Mouse (Mus musculus) forebrain, embryonic 15.5 days (tissue): ENCODE data around the gene Nudt2. TPM values are rescaled to one million over a fixed set of nuclear protein-coding genes. Genes with fewer than 3 reads are reported as not detected.
A peak's percentile ranks its signal among the peaks of the same experiment; 100 is the strongest.

Source experiments
- ATAC-seq: fragments of 200-750 bp; cut with Nextera tagmentation; replicated peaks from 2 replicates; pipeline ENCODE4 v1.8.0; 2017; ENCODE audit warnings: mild to moderate bottlenecking, moderate TSS enrichment, moderate library complexity
- H3K27ac ChIP-seq: fragments of 300-500 bp; sonication (generic); replicated peaks from 2 replicates; pipeline ENCODE4 v1.5.1; 2015; ENCODE audit warnings: mild to moderate bottlenecking, inconsistent platforms
- H3K27me3 ChIP-seq: fragments of 300-500 bp; sonication (generic); 2 replicates; pipeline ENCODE4 v1.6.1; 2015; ENCODE audit warnings: inconsistent platforms
- H3K36me3 ChIP-seq: fragments of 300-500 bp; sonication (generic); 2 replicates; pipeline ENCODE4 v1.6.1; 2015; ENCODE audit warnings: mild to moderate bottlenecking, inconsistent platforms
- H3K4me1 ChIP-seq: fragments of 300-500 bp; sonication (generic); 2 replicates; pipeline ENCODE4 v1.6.1; 2015; ENCODE audit warnings: inconsistent platforms
- H3K4me2 ChIP-seq: fragments of 300-500 bp; sonication (generic); replicated peaks from 2 replicates; pipeline ENCODE4 v1.6.1; 2015; ENCODE audit warnings: mild to moderate bottlenecking, inconsistent platforms
- H3K4me3 ChIP-seq: fragments of 300-500 bp; sonication (generic); 2 replicates; pipeline ENCODE4 v1.5.1; 2015; ENCODE audit warnings: mild to moderate bottlenecking, inconsistent platforms
- H3K9ac ChIP-seq: fragments of 300-500 bp; sonication (generic); replicated peaks from 2 replicates; pipeline ENCODE4 v1.6.1; 2015; ENCODE audit warnings: mild to moderate bottlenecking, inconsistent platforms
- H3K9me3 ChIP-seq: fragments of 300-500 bp; sonication (generic); 2 replicates; pipeline ENCODE4 v1.6.1; 2016; ENCODE audit warnings: inconsistent platforms
- WGBS: fragments of 180-500 bp; shearing (Covaris S2); methylation state at CpG from one replicate; pipeline ENCODE4 v1.1.7; 2015; ENCODE audit warnings: mixed read lengths; 5-methylcytosine and 5-hydroxymethylcytosine counted together
- polyA plus RNA-seq: library from polyadenylated mRNA; unstranded; fragments of >200 nt; fragmentation: Nextera tagmentation; extraction: Ambion mirVana; gene quantifications from 2 replicates; pipeline ENCODE4 v1.2.1, GENCODE M21; 2015

Gene Nudt2
- polyA plus RNA-seq, 1 experiment from 2014 or later, result 66.8 TPM

- peak; percentile 23 for ATAC-seq
- peak overlapping the region; percentile 72 for H3K4me2 ChIP-seq
- H3K27me3 ChIP-seq, result peaks cover 2% of the 10 kb centered on the region; the same call in 1 of the 2 replicates
- no peaks in the 10 kb centered on the region for H3K36me3 ChIP-seq
- H3K9ac ChIP-seq, result peak overlapping the region; percentile 67
- peak overlapping the region; percentile 72 for H3K27ac ChIP-seq
- H3K9me3 ChIP-seq, result no peaks in the 10 kb centered on the region
- WGBS, result 1% methylated on average over 22 of the region's 22 CpGs
- H3K4me1 ChIP-seq, result peaks cover 26% of the 10 kb centered on the region
- peak overlapping the region; percentile 53 for H3K4me3 ChIP-seq
Observed at GRCm38 (mm10) chr4:41507326-41507924, 42.5 kb downstream of the Nudt2 start.

- H3K27ac ChIP-seq, result no peak overlapping the region
Observed at GRCm38 (mm10) chr4:41507998-41508397, 43.0 kb downstream of the Nudt2 start.

GRCm38 (mm10) chr4:41513309-41513708 lies 48.4 kb downstream of the Nudt2 start:
- 0 out of 2 replicates have a peak overlapping the region, but pooled peaks have one; percentile 31 for H3K27ac ChIP-seq
- 14% methylated on average over 4 of the region's 4 CpGs for WGBS
- H3K27me3 ChIP-seq, result no peaks in the 10 kb centered on the region
- H3K4me3 ChIP-seq, result no peak overlapping the region
- no peaks in the 10 kb centered on the region for H3K36me3 ChIP-seq
- H3K9me3 ChIP-seq, result no peaks in the 10 kb centered on the region
- H3K4me2 ChIP-seq, result no peak overlapping the region
- peak; percentile 55; the same call in 1 of the 2 replicates for ATAC-seq
- H3K9ac ChIP-seq, result no peak overlapping the region
- peaks cover 6% of the 10 kb centered on the region for H3K4me1 ChIP-seq

More at GRCm38 (mm10) chr4:41507998-41508397, 43.0 kb downstream of the Nudt2 start:
- Histone ChIP-seq H3K4me3 (no peak overlapping the region), H3K9ac (peak overlapping the region; percentile 67; the same call in 1 of the 2 replicates), H3K36me3 (no peaks in the 10 kb centered on the region), H3K9me3 (no peaks in the 10 kb centered on the region), H3K4me2 (peak overlapping the region; percentile 72; the same call in 1 of the 2 replicates), H3K27me3 (no peaks in the 10 kb centered on the region), H3K4me1 (peaks cover 20% of the 10 kb centered on the region)
- ATAC-seq, result no peak
- WGBS, result 49% methylated on average over 7 of the region's 7 CpGs

- ATAC-seq, result no peak
- Histone ChIP-seq H3K4me3 (no peak overlapping the region), H3K27ac (0 out of 2 replicates have a peak overlapping the region, but pooled peaks have one; percentile 31), H3K9ac (no peak overlapping the region), H3K4me1 (peaks cover 6% of the 10 kb centered on the region), H3K27me3 (no peaks in the 10 kb centered on the region), H3K4me2 (no peak overlapping the region), H3K36me3 (no peaks in the 10 kb centered on the region), H3K9me3 (no peaks in the 10 kb centered on the region)
- 26% methylated on average over 8 of the region's 8 CpGs for WGBS
Observed at GRCm38 (mm10) chr4:41513714-41514113, 48.8 kb downstream of the Nudt2 start.

GRCm38 (mm10) chr4:41517233-41517632 lies 52.3 kb downstream of the Nudt2 start, which contains the start of gene 1110017D15Rik:
Gene 1110017D15Rik, minus strand, starts transcription at chr4:41517333.
- Histone ChIP-seq H3K9me3 (no peaks in the 10 kb centered on the region), H3K27me3 (no peaks in the 10 kb centered on the region), H3K27ac (no peak within 1 kb of the TSS), H3K4me2 (no peak within 1 kb of the TSS), H3K9ac (no peak within 1 kb of the TSS), H3K36me3 (no peaks in the 10 kb centered on the region), H3K4me3 (no peak within 1 kb of the TSS), H3K4me1 (peaks cover 8% of the 10 kb centered on the region)
- 97% methylated on average over 2 of the region's 2 CpGs for WGBS
- ATAC-seq, result no peak

- H3K9me3 ChIP-seq, result no peaks in the 10 kb centered on the region
- H3K36me3 ChIP-seq, result no peaks in the 10 kb centered on the region
- no peaks in the 10 kb centered on the region for H3K27me3 ChIP-seq
- no peak overlapping the region for H3K4me3 ChIP-seq
- no peak overlapping the region for H3K27ac ChIP-seq
- 77% methylated on average over 7 of the region's 7 CpGs for WGBS
- H3K4me2 ChIP-seq, result no peak overlapping the region
- H3K4me1 ChIP-seq, result peaks cover 8% of the 10 kb centered on the region
- ATAC-seq, result no peak
- no peak overlapping the region for H3K9ac ChIP-seq
Observed at GRCm38 (mm10) chr4:41518349-41518748, 53.4 kb downstream of the Nudt2 start.

- no peak for ATAC-seq
- no peak overlapping the region for H3K4me3 ChIP-seq
- no peaks in the 10 kb centered on the region for H3K36me3 ChIP-seq
- WGBS, result 96% methylated on average over 5 of the region's 5 CpGs
- H3K4me1 ChIP-seq, result peaks cover 6% of the 10 kb centered on the region; the same call in 1 of the 2 replicates
- no peak overlapping the region for H3K27ac ChIP-seq
- H3K9ac ChIP-seq, result no peak overlapping the region
- H3K9me3 ChIP-seq, result no peaks in the 10 kb centered on the region
- H3K27me3 ChIP-seq, result no peaks in the 10 kb centered on the region
- H3K4me2 ChIP-seq, result no peak overlapping the region
Observed at GRCm38 (mm10) chr4:41519195-41519594, 54.2 kb downstream of the Nudt2 start.

- Histone ChIP-seq H3K27me3 (no peaks in the 10 kb centered on the region), H3K4me2 (no peak overlapping the region), H3K9me3 (no peaks in the 10 kb centered on the region), H3K9ac (no peak overlapping the region), H3K4me3 (no peak overlapping the region), H3K4me1 (peaks cover 6% of the 10 kb centered on the region; the same call in 1 of the 2 replicates), H3K36me3 (no peaks in the 10 kb centered on the region), H3K27ac (no peak overlapping the region)
- ATAC-seq, result no peak
- 49% methylated on average over 14 of the region's 14 CpGs for WGBS
Observed at GRCm38 (mm10) chr4:41520641-41521040, 55.7 kb downstream of the Nudt2 start.

- WGBS, result 35% methylated on average over 6 of the region's 6 CpGs
Observed at GRCm38 (mm10) chr4:41522136-41522535, 57.2 kb downstream of the Nudt2 start.

GRCm38 (mm10) chr4:41522788-41523187 lies 57.8 kb downstream of the Nudt2 start:
- H3K9me3 ChIP-seq, result no peaks in the 10 kb centered on the region
- 50% methylated on average over 5 of the region's 5 CpGs for WGBS
- peaks cover 22% of the 10 kb centered on the region for H3K4me1 ChIP-seq
- H3K9ac ChIP-seq, result no peak overlapping the region
- no peak overlapping the region for H3K4me3 ChIP-seq
- H3K36me3 ChIP-seq, result no peaks in the 10 kb centered on the region
- no peaks in the 10 kb centered on the region for H3K27me3 ChIP-seq
- no peak overlapping the region for H3K4me2 ChIP-seq
- no peak overlapping the region for H3K27ac ChIP-seq
- no peak for ATAC-seq

More at GRCm38 (mm10) chr4:41522136-41522535, 57.2 kb downstream of the Nudt2 start:
- H3K9me3 ChIP-seq, result no peaks in the 10 kb centered on the region
- ATAC-seq, result no peak
- no peaks in the 10 kb centered on the region for H3K36me3 ChIP-seq
- peaks cover 16% of the 10 kb centered on the region for H3K4me1 ChIP-seq
- H3K4me3 ChIP-seq, result no peak overlapping the region
- H3K27me3 ChIP-seq, result no peaks in the 10 kb centered on the region
- H3K27ac ChIP-seq, result no peak overlapping the region
- H3K9ac ChIP-seq, result no peak overlapping the region
- no peak overlapping the region for H3K4me2 ChIP-seq

- no peaks in the 10 kb centered on the region for H3K36me3 ChIP-seq
- no peak overlapping the region for H3K4me3 ChIP-seq
- no peak overlapping the region for H3K9ac ChIP-seq
- 85% methylated on average over 7 of the region's 7 CpGs for WGBS
- no peak overlapping the region for H3K4me2 ChIP-seq
- H3K27me3 ChIP-seq, result no peaks in the 10 kb centered on the region
- peaks cover 31% of the 10 kb centered on the region for H3K4me1 ChIP-seq
- no peak overlapping the region for H3K27ac ChIP-seq
- ATAC-seq, result no peak
- no peaks in the 10 kb centered on the region for H3K9me3 ChIP-seq
Observed at GRCm38 (mm10) chr4:41523839-41524238, 58.9 kb downstream of the Nudt2 start.

GRCm38 (mm10) chr4:41524829-41525228 lies 59.9 kb downstream of the Nudt2 start:
- Histone ChIP-seq H3K9ac (no peak overlapping the region), H3K27ac (no peak overlapping the region), H3K4me1 (peaks cover 35% of the 10 kb centered on the region), H3K4me3 (no peak overlapping the region), H3K27me3 (no peaks in the 10 kb centered on the region), H3K9me3 (no peaks in the 10 kb centered on the region), H3K4me2 (no peak overlapping the region), H3K36me3 (no peaks in the 10 kb centered on the region)
- no peak for ATAC-seq
- 75% methylated on average over 9 of the region's 9 CpGs for WGBS
